23 mouse cellular contexts compared by ENCODE assay signal in the genomic region with DNA sequence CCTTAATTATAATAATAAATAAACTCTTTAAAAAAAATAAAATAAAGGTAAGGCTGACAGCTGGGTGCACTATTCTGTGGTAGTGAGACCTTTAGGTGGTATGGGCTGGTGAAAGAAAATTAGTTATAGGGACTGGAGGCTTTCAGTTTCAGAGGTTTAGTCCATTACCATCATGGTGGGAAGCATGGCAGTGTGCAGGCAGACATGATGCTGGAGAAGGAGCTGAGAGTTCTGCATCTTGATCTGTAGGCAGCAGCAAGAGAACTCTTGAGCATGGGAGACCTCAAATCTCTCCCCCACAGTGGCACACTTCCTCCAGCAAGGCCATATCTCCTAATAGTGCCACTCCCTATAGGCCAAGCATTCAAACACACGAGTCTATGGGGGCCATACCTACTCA. TPM values are rescaled to one million over a fixed set of nuclear protein-coding genes. Genes with fewer than 3 reads are reported as not detected.
DNase-seq lines count a peak whose midpoint lies in the region; ATAC-seq lines count a peak whose summit lies in the region.
"Had no signal": no experiment of that assay in that cellular context is flagged by ENCODE, and none has a peak within 500 bp of the region (broad histone marks: within the 10 kb centered on the region; RNA-seq: fewer than 3 reads in every experiment).

No protein-coding gene starts in this region.

- ATAC-seq in midbrain, embryonic 11.5 days (ENCODE audit: low FRiP score): no peak
- ATAC-seq in midbrain, embryonic 13.5 days: no peak
- ATAC-seq: forebrain, embryonic 14.5 days; forebrain, embryonic 16.5 days had no signal

- intact Hi-C loops in heart, postnatal 36 days (cut with DNase I): loop anchor here (10.0 kb wide), 1 partner anchor 353 kb away; no protein-coding TSS in a partner anchor

- H3K27me3 ChIP-seq in midbrain, embryonic 11.5 days (ENCODE audit: control insufficient read depth, insufficient read depth, low read length): no peaks in the 10 kb centered on the region
- H3K27me3 ChIP-seq in midbrain, embryonic 13.5 days: no peaks in the 10 kb centered on the region
- H3K27me3 ChIP-seq: embryonic facial prominence, embryonic 13.5 days; embryonic facial prominence, embryonic 15.5 days; forebrain, embryonic 12.5 days had no signal

- 77% methylated on average over 1 of the region's 1 CpGs for WGBS in midbrain, embryonic 11.5 days
- WGBS in midbrain, embryonic 13.5 days: 79% methylated on average over 1 of the region's 1 CpGs

- no peaks in the 10 kb centered on the region for H3K9me3 ChIP-seq in midbrain, embryonic 11.5 days (ENCODE audit: control insufficient read depth, low read length)
- H3K9me3 ChIP-seq in midbrain, embryonic 13.5 days: no peaks in the 10 kb centered on the region
- H3K9me3 ChIP-seq: embryonic facial prominence, embryonic 13.5 days; embryonic facial prominence, embryonic 15.5 days; forebrain, embryonic 10.5 days; forebrain, embryonic 12.5 days had no signal

- peak; percentile 62 for DNase-seq in heart, adult 11 months
- no peak for DNase-seq in heart, postnatal 36 days
- DNase-seq in midbrain, embryonic 11.5 days (ENCODE audit: low spot score, missing footprints): peak; percentile 57
- DNase-seq: adrenal gland, adult 2 months; adrenal gland, postnatal 10 days; adrenal gland, postnatal 25 days; cerebellum, adult 11 months; cerebellum, adult 18-20 months; cerebellum, postnatal 14 days; embryo, embryonic 11 days had no signal

- no peaks in the 10 kb centered on the region for H3K36me3 ChIP-seq in midbrain, embryonic 11.5 days (ENCODE audit: control insufficient read depth, insufficient read depth, low read length)
- H3K36me3 ChIP-seq in midbrain, embryonic 13.5 days: no peaks in the 10 kb centered on the region
- H3K36me3 ChIP-seq: embryonic facial prominence, embryonic 13.5 days; embryonic facial prominence, embryonic 15.5 days; forebrain, embryonic 10.5 days; forebrain, embryonic 12.5 days had no signal

- H3K9ac ChIP-seq in midbrain, embryonic 11.5 days (ENCODE audit: low read length): no peak overlapping the region
- no peak overlapping the region for H3K9ac ChIP-seq in midbrain, embryonic 13.5 days (replicated peaks)
- H3K9ac ChIP-seq: embryonic facial prominence, embryonic 13.5 days; embryonic facial prominence, embryonic 15.5 days; forebrain, embryonic 12.5 days had no signal

- no peak overlapping the region for H3K4me3 ChIP-seq in midbrain, embryonic 11.5 days (ENCODE audit: low read depth, low read length)
- H3K4me3 ChIP-seq in midbrain, embryonic 13.5 days (replicated peaks): no peak overlapping the region
- H3K4me3 ChIP-seq: embryonic facial prominence, embryonic 13.5 days; embryonic facial prominence, embryonic 15.5 days; erythroblast, embryonic 14.5 days; forebrain, embryonic 10.5 days; forebrain, embryonic 12.5 days had no signal

- H3K27ac ChIP-seq in midbrain, embryonic 11.5 days (ENCODE audit: low read depth, low read length): no peak overlapping the region
- no peak overlapping the region for H3K27ac ChIP-seq in midbrain, embryonic 13.5 days
- H3K27ac ChIP-seq: embryonic facial prominence, embryonic 13.5 days; embryonic facial prominence, embryonic 15.5 days; forebrain, embryonic 10.5 days; forebrain, embryonic 12.5 days had no signal

- no peak overlapping the region for H3K4me2 ChIP-seq in midbrain, embryonic 11.5 days
- H3K4me2 ChIP-seq in midbrain, embryonic 13.5 days (replicated peaks): no peak overlapping the region
- H3K4me2 ChIP-seq: embryonic facial prominence, embryonic 13.5 days; embryonic facial prominence, embryonic 15.5 days; forebrain, embryonic 12.5 days had no signal

- no peaks in the 10 kb centered on the region for H3K4me1 ChIP-seq in midbrain, embryonic 11.5 days (ENCODE audit: control insufficient read depth, insufficient read depth, low read length)
- no peaks in the 10 kb centered on the region for H3K4me1 ChIP-seq in midbrain, embryonic 13.5 days (replicated peaks)
- H3K4me1 ChIP-seq: embryonic facial prominence, embryonic 13.5 days; embryonic facial prominence, embryonic 15.5 days; forebrain, embryonic 10.5 days; forebrain, embryonic 12.5 days had no signal

RNA-seq across cellular contexts. Expression of gene Zyx, which starts 7.3 kb away (rescaled TPM):
- 10 to 100 TPM; 57.9 to 62.6 TPM for total RNA-seq in heart, postnatal 36 days (2021)
- 53.2 and 60.2 TPM in 2 replicates for polyA plus RNA-seq in midbrain, embryonic 11.5 days (2014; fragmentation: Nextera tagmentation; extraction: Ambion mirVana)
- polyA plus RNA-seq in midbrain, embryonic 13.5 days (2015; fragmentation: Nextera tagmentation; extraction: Ambion mirVana): 43.2 and 46.2 TPM in 2 replicates

RNA-seq across cellular contexts. Expression of gene Fam131b, which starts 17.7 kb away (rescaled TPM):
- under 1 TPM; 0.54 to 0.89 TPM for total RNA-seq in heart, postnatal 36 days (2021)
- polyA plus RNA-seq in midbrain, embryonic 11.5 days (2014; fragmentation: Nextera tagmentation; extraction: Ambion mirVana): 3.0 TPM in 2 replicates
- polyA plus RNA-seq in midbrain, embryonic 13.5 days (2015; fragmentation: Nextera tagmentation; extraction: Ambion mirVana): 5.4 and 5.7 TPM in 2 replicates
- total RNA-seq: adrenal gland, postnatal 25 days; common myeloid progenitor, adult 5-6 weeks; MEL had no signal
- polyA plus RNA-seq: erythroblast, embryonic 14.5 days had no signal

RNA-seq across cellular contexts. Expression of gene Epha1, which starts 30.9 kb away (rescaled TPM):
- under 1 TPM; 0.16 to 0.33 TPM for total RNA-seq in heart, postnatal 36 days (2021)
- polyA plus RNA-seq in midbrain, embryonic 11.5 days (2014; fragmentation: Nextera tagmentation; extraction: Ambion mirVana): 0.30 and 0.66 TPM in 2 replicates
- polyA plus RNA-seq in midbrain, embryonic 13.5 days (2015; fragmentation: Nextera tagmentation; extraction: Ambion mirVana): 0.24 TPM in 2 replicates
- total RNA-seq: common myeloid progenitor, adult 5-6 weeks; MEL had no signal

RNA-seq across cellular contexts. Expression of gene Clcn1, which starts 55.7 kb away (rescaled TPM):
- 1 to 10 TPM; 4.3 to 5.8 TPM for total RNA-seq in heart, postnatal 36 days (2021)
- polyA plus RNA-seq in midbrain, embryonic 11.5 days (2014; fragmentation: Nextera tagmentation; extraction: Ambion mirVana): 1.4 and 1.6 TPM in 2 replicates
- polyA plus RNA-seq in midbrain, embryonic 13.5 days (2015; fragmentation: Nextera tagmentation; extraction: Ambion mirVana): 1.9 TPM in 2 replicates
- total RNA-seq: common myeloid progenitor, adult 5-6 weeks had no signal
- polyA plus RNA-seq: erythroblast, embryonic 14.5 days had no signal

RNA-seq across cellular contexts. Expression of gene Tas2r143, which starts 57.9 kb away (rescaled TPM):
- total RNA-seq in heart, postnatal 36 days (2021): not detected
- polyA plus RNA-seq in midbrain, embryonic 11.5 days (2014; fragmentation: Nextera tagmentation; extraction: Ambion mirVana): not detected in 2 replicates
- polyA plus RNA-seq in midbrain, embryonic 13.5 days (2015; fragmentation: Nextera tagmentation; extraction: Ambion mirVana): not detected in 2 replicates
- total RNA-seq: common myeloid progenitor, adult 5-6 weeks; ES-E14; MEL had no signal
- polyA plus RNA-seq: C2C12; embryonic facial prominence, embryonic 11.5 days; embryonic facial prominence, embryonic 13.5 days; embryonic facial prominence, embryonic 15.5 days; erythroblast, embryonic 14.5 days; forebrain, embryonic 10.5 days; forebrain, embryonic 12.5 days; forebrain, embryonic 14.5 days; forebrain, embryonic 16.5 days had no signal

Comparison
In these comparisons a context has a peak if more than half of its experiments do, and no peak if none do; other contexts are left out.
1. DNase-seq: peak in heart, adult 11 months (single experiment) and midbrain, embryonic 11.5 days (single experiment); none in heart, postnatal 36 days (0 of 2).